Mouse (Mus musculus) liver, embryonic 16.5 days (tissue): ENCODE measurements around the gene Sec24a. TPM values are rescaled to one million over a fixed set of nuclear protein-coding genes. Genes with fewer than 3 reads are reported as not detected.
"Not testable (repeated sequence)": the region's sequence is repeated elsewhere in the genome, so short reads cannot be mapped to it uniquely, and the experiment has no call there.

Source experiments
- ATAC-seq: fragments of 200-750 bp; cut with Nextera tagmentation; 2 replicates; pipeline ENCODE4 v1.8.0; 2017; ENCODE audit warnings: low read depth, mild to moderate bottlenecking, moderate number of reproducible peaks, moderate library complexity
- H3K27ac ChIP-seq: fragments of 300-500 bp; sonication (generic); 2 replicates; pipeline ENCODE4 v1.5.1; 2014; ENCODE audit warnings: mild to moderate bottlenecking, low read length
- H3K27me3 ChIP-seq: fragments of 300-500 bp; sonication (generic); 2 replicates; pipeline ENCODE4 v1.6.1; 2014; ENCODE audit warnings: low read depth, low read length, mixed read lengths; ENCODE audit not compliant: control insufficient read depth, insufficient read depth
- H3K36me3 ChIP-seq: fragments of 300-500 bp; sonication (generic); 2 replicates; pipeline ENCODE4 v1.6.1; 2014; ENCODE audit warnings: mild to moderate bottlenecking; ENCODE audit not compliant: control insufficient read depth, insufficient read depth
- H3K4me1 ChIP-seq: fragments of 300-500 bp; sonication (generic); 2 replicates; pipeline ENCODE4 v1.6.1; 2014; ENCODE audit warnings: low read depth, low read length, mixed read lengths; ENCODE audit not compliant: control insufficient read depth
- H3K4me2 ChIP-seq: fragments of 300-500 bp; sonication (generic); 2 replicates; pipeline ENCODE4 v1.6.1; 2014; ENCODE audit warnings: low read depth, low read length, mixed read lengths
- H3K4me3 ChIP-seq: fragments of 300-500 bp; sonication (generic); 2 replicates; pipeline ENCODE4 v1.5.1; 2014; ENCODE audit warnings: low read depth, mild to moderate bottlenecking, low read length
- H3K9ac ChIP-seq: fragments of 300-500 bp; sonication (generic); 2 replicates; pipeline ENCODE4 v1.6.1; 2014; ENCODE audit warnings: low read depth, low read length
- H3K9me3 ChIP-seq: fragments of 300-500 bp; sonication (generic); replicated peaks from 2 replicates; pipeline ENCODE4 v1.6.1; 2016; ENCODE audit warnings: low read length; ENCODE audit not compliant: control insufficient read depth
- WGBS: fragments of 180-500 bp; shearing (Covaris S2); extraction: QIAGEN DNeasy Blood & Tissue Kit; methylation state at CpG from one replicate; pipeline ENCODE4 v1.1.7; 2014; ENCODE audit not compliant: insufficient replicate concordance; 5-methylcytosine and 5-hydroxymethylcytosine counted together
- polyA plus RNA-seq: library from polyadenylated mRNA; unstranded; fragments of >200 nt; fragmentation: Nextera tagmentation; extraction: Ambion mirVana; gene quantifications from 2 replicates; pipeline ENCODE4 v1.2.1, GENCODE M21; 2015

Gene Sec24a
- polyA plus RNA-seq, 1 experiment from 2014 or later, result 8.8 TPM

DNA sequence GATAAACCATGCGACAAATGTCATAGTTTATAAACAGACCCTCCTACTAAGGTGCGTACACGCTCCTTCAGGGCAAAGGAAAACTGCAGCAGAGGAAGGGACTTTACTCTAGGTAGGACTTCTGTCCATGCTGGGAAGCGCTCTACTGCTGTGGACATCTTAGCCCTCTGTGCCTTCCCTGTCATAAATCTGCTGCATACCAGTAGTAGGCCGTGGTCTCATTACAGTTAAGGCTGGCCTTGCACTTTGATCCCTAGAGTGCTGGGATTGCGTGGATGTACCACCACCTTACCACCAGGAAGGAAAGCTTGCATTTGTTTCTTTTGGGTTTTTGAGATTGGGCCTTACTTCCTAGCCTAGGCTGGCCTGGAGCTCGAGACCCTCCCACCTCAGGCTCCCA lies 27.2 kb upstream of the Sec24a start:
- ATAC-seq, result no peak
- WGBS, result 82% methylated on average over 7 of the region's 7 CpGs
- Histone ChIP-seq H3K9me3 (no peaks in the 10 kb centered on the region), H3K4me1 (no peaks in the 10 kb centered on the region), H3K36me3 (peaks cover 16% of the 10 kb centered on the region), H3K27me3 (no peaks in the 10 kb centered on the region), H3K9ac (no peak overlapping the region), H3K4me3 (no peak overlapping the region), H3K4me2 (no peak overlapping the region), H3K27ac (no peak overlapping the region)

DNA sequence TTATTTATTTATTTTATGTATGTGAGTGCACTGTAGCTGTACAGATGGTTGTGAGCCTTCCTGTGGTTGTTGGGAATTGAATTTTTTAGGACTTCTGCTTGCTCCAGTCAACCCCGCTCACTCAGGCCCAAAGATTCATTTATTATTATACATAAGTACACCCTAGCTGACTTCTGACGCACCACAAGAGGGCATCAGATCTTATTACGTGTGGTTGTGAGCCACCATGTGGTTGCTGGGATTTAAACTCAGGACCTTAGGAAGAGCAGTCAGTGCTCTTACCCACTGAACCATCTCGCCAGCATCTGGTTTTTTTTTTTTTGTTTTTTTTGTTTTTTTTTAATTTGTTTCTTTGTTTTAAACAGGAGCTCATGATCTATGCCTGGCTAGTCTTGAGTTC lies 26.3 kb upstream of the Sec24a start:
- not testable (repeated sequence) for H3K9me3 ChIP-seq, H3K4me1 ChIP-seq, H3K27ac ChIP-seq, H3K27me3 ChIP-seq, H3K4me3 ChIP-seq, H3K9ac ChIP-seq, ATAC-seq, H3K4me2 ChIP-seq
- H3K36me3 ChIP-seq, result peaks cover 18% of the 10 kb centered on the region
- WGBS, result 70% methylated on average over 4 of the region's 4 CpGs

DNA sequence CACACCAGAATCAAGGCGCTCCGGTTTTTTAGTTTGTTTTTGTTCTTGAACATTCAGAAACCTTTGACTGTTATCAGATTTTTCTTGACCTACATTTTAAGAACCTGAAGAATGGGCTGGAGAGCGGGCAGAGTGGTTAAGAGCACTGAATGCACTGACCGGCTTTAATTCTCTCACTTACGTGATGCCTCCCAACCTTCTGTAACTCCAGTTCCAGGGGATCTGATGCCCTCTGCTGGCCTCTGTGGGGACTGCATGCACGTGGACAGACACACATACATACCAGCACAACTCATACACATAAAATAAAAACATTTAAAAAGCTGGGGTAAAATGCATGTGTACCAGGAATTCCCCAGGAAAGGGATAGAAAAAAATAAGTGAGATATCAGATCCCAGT lies 22.5 kb upstream of the Sec24a start:
- H3K36me3 ChIP-seq, result peaks cover 16% of the 10 kb centered on the region
- no peak for ATAC-seq
- WGBS, result 83% methylated on average over 6 of the region's 6 CpGs

DNA sequence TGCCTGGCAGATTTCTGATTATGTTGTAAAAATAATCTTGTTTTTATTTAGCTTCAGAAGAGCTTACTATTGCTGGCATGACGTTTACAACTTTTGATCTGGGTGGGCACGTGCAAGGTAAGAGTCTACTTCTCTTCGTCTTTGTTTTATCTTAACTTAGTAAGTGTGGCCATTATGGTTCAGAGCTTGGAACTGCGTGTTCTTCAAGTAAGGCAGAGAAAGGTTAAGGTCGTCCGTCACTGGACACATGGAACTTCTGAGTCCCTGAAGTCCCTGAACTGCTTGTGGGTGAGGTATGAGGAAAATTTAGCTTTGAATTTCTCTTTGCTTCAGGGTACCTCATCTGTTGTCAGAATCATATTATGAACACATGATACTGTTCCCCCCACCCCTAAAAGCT lies 19.3 kb upstream of the Sec24a start:
- Histone ChIP-seq H3K4me3 (no peak overlapping the region), H3K36me3 (peaks cover 23% of the 10 kb centered on the region), H3K9me3 (no peaks in the 10 kb centered on the region), H3K4me2 (no peak overlapping the region), H3K27ac (no peak overlapping the region), H3K9ac (no peak overlapping the region), H3K27me3 (no peaks in the 10 kb centered on the region), H3K4me1 (no peaks in the 10 kb centered on the region; the same call in 1 of the 2 replicates)
- ATAC-seq, result no peak
- 78% methylated on average over 6 of the region's 6 CpGs for WGBS

More for the DNA sequence above, 22.5 kb upstream of the Sec24a start:
- Histone ChIP-seq H3K9me3 (no peaks in the 10 kb centered on the region), H3K4me1 (no peaks in the 10 kb centered on the region), H3K27ac (no peak overlapping the region), H3K4me2 (no peak overlapping the region), H3K9ac (no peak overlapping the region), H3K4me3 (no peak overlapping the region), H3K27me3 (no peaks in the 10 kb centered on the region)

DNA sequence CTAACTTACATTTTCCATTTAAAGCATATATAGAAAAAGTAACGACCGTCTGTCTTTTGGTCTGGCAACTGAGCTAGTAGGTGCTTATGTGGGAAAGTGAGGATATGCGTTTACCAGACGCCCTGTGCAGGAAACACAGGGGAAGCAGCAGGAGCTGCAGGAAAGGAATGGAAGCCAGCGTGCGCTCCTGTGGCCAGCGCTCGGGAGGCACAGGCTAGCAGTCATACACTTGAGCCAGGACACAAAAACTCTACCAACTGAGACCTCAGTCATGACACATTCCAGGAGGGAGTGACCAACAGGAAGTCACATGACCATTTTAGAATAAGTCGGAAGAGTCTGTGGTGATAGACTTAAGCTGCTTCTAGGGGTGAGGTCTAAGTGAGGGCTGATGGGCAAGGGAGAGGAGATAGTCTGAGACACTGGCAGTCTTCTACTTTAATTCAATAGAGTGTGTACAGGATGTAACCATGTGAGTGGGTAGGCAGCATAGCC lies 17.4 kb upstream of the Sec24a start:
- Histone ChIP-seq H3K9ac (no peak overlapping the region), H3K27ac (no peak overlapping the region), H3K27me3 (no peaks in the 10 kb centered on the region), H3K36me3 (peaks cover 16% of the 10 kb centered on the region), H3K9me3 (no peaks in the 10 kb centered on the region), H3K4me3 (no peak overlapping the region), H3K4me1 (peaks cover 2% of the 10 kb centered on the region), H3K4me2 (no peak overlapping the region)
- 79% methylated on average over 9 of the region's 9 CpGs for WGBS
- no peak for ATAC-seq

DNA sequence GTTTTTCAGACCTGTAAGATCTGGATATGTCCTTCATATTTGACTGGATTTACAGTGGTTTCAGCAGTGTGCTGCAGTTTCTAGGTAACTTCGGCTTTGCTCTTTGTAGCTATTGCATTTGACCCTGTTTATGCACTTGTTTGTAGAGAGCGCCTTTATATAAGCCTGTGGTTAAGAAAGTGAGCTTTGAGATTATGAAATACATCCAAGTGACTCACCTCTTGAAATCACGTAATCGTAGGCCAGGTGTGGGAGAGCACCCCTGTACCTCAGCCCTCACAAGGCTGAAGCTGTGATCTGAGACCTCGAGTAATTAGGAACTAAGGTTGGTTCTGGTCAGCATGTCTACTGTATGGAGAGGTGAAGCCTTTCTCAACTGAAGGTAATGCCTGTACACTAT lies 14.0 kb upstream of the Sec24a start:
- Histone ChIP-seq H3K9me3 (no peaks in the 10 kb centered on the region), H3K27ac (no peak overlapping the region), H3K4me1 (peaks cover 13% of the 10 kb centered on the region), H3K9ac (no peak overlapping the region), H3K4me3 (no peak overlapping the region), H3K4me2 (no peak overlapping the region), H3K36me3 (peaks cover 12% of the 10 kb centered on the region), H3K27me3 (no peaks in the 10 kb centered on the region)
- no peak; the same call in 1 of the 2 replicates for ATAC-seq
- WGBS, result 68% methylated on average over 5 of the region's 5 CpGs

DNA sequence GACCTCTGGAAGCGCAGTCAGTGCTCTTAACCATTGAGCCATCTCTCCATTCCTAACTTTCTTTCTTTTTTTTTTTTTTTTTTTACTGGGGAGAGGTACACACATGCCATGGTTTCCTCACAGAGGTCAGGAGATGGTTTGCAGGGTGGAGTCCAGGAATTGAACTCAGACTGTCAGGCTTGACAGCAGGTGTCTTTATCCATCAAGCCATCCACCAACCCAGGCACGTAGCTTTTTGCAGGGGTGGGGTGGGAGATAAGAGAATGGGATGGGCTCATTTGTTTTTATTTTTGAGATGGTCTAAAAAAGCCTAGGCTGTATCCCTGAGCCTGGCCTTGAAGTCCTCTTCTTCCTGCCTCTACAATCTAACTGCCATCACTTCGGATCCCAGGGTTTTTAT lies 12.1 kb upstream of the Sec24a start:
- Histone ChIP-seq H3K27me3 (no peaks in the 10 kb centered on the region), H3K4me1 (peaks cover 13% of the 10 kb centered on the region), H3K4me2 (no peak overlapping the region), H3K36me3 (peaks cover 4% of the 10 kb centered on the region), H3K4me3 (no peak overlapping the region), H3K27ac (no peak overlapping the region), H3K9ac (no peak overlapping the region), H3K9me3 (no peaks in the 10 kb centered on the region)
- ATAC-seq, result peak; percentile 64
- 70% methylated on average over 3 of the region's 3 CpGs for WGBS

DNA sequence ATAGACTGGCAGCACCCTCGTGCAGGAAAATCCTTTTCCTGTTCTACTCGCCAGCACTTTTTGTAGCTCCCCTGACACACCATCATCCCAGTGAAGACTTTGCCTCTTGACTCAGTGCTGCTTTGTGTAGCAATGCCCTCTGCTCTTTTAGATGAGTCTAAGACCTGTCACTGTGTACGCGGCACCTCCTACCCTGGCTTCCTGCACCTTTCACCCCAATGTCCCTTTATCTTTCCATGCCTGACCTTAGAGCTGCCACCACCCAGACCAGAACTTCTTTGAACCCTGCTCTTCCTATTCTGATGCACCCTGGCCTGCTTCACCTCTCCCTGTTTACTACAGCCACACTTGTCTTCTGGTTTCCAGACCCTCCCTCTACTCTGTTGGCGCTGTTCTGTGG lies 4.9 kb upstream of the Sec24a start:
- H3K4me3 ChIP-seq, result no peak overlapping the region
- 46% methylated on average over 5 of the region's 5 CpGs for WGBS
- H3K27me3 ChIP-seq, result no peaks in the 10 kb centered on the region
- no peaks in the 10 kb centered on the region for H3K36me3 ChIP-seq
- H3K4me2 ChIP-seq, result no peak overlapping the region
- H3K4me1 ChIP-seq, result peaks cover 11% of the 10 kb centered on the region
- no peaks in the 10 kb centered on the region for H3K9me3 ChIP-seq
- H3K9ac ChIP-seq, result peak overlapping the region; percentile 22; the same call in 1 of the 2 replicates
- peak; percentile 77 for ATAC-seq
- H3K27ac ChIP-seq, result peak overlapping the region; percentile 80

DNA sequence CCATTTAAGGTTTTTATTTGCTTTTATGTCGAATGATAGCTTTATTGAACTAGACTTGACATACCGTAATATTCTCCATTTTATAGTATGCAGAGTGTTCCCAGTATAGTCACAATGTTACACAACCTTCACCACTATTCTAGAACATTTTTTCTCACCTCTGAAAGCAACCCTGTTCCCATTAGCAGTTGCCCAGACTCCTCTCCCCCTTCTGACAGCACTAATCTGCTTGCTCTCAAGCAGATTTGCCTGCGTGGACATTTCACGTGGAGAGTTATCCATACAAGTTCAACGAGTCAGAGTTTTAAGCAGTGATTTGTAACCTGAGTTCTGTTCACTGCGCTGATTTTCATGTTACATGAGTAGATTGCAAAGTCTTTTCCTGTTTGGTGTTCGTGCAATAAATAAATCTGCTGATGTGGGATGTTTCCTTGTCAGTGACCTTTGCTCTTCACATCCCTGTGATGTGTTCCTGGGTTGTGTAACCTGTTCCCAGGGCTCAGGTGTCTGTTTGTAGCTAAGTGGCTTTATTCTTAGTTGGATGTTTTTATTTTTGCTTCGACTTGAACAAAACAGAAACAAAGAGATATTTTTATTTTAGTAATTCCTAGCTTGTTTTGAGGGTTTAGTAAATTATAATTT lies 4.3 kb upstream of the Sec24a start:
- Histone ChIP-seq H3K9ac (no peak overlapping the region), H3K27me3 (no peaks in the 10 kb centered on the region), H3K4me2 (0 out of 2 replicates have a peak overlapping the region, but pooled peaks have one; percentile 7), H3K4me1 (peaks cover 11% of the 10 kb centered on the region), H3K36me3 (no peaks in the 10 kb centered on the region), H3K27ac (peak overlapping the region; percentile 59; the same call in 1 of the 2 replicates), H3K4me3 (no peak overlapping the region), H3K9me3 (no peaks in the 10 kb centered on the region)
- WGBS, result 54% methylated on average over 8 of the region's 8 CpGs
- ATAC-seq, result peak; percentile 65
